Mouse (Mus musculus) kidney, postnatal 0 days (tissue): ENCODE measurements at regions not wholly inside any gene's neighbourhood (a gene's known extent, or its start where the extent isn't known, plus 50 kb on each side); places are given as distances from the start of the nearest gene placed in this dataset.
"Not testable (repeated sequence)": the region's sequence is repeated elsewhere in the genome, so short reads cannot be mapped to it uniquely, and the experiment has no call there.

Experiments
- ATAC-seq: fragments of 200-750 bp; cut with Nextera tagmentation; replicated peaks from 2 replicates; pipeline ENCODE4 v1.8.0; 2017; ENCODE audit warnings: low read depth, moderate number of reproducible peaks, moderate TSS enrichment, moderate library complexity; ENCODE audit not compliant: low FRiP score
- DNase-seq: peaks from one replicate; pipeline ENCODE4 v3.0.0-alpha.2; 2016; ENCODE audit warnings: low spot score
- H3K27ac ChIP-seq: fragments of 300-500 bp; sonication (generic); 2 replicates; pipeline ENCODE4 v1.5.1; 2014; ENCODE audit warnings: mild to moderate bottlenecking
- H3K27me3 ChIP-seq: fragments of 300-500 bp; sonication (generic); 2 replicates; pipeline ENCODE4 v1.6.1; 2014; ENCODE audit warnings: low read length, mixed read lengths; ENCODE audit not compliant: insufficient read depth
- H3K36me3 ChIP-seq: fragments of 300-500 bp; sonication (generic); 2 replicates; pipeline ENCODE4 v1.6.1; 2014; ENCODE audit warnings: low read length, mixed read lengths; ENCODE audit not compliant: insufficient read depth
- H3K4me1 ChIP-seq: fragments of 300-500 bp; sonication (generic); replicated peaks from 2 replicates; pipeline ENCODE4 v1.6.1; 2014; ENCODE audit warnings: antibody characterized with exemption, low read length, mixed read lengths; ENCODE audit not compliant: insufficient read depth
- H3K4me2 ChIP-seq: fragments of 300-500 bp; sonication (generic); 2 replicates; pipeline ENCODE4 v1.6.1; 2014; ENCODE audit warnings: mild to moderate bottlenecking, low read length, moderate library complexity, mixed read lengths
- H3K4me3 ChIP-seq: fragments of 300-500 bp; sonication (generic); replicated peaks from 2 replicates; pipeline ENCODE4 v1.5.1; 2014; ENCODE audit warnings: low read depth, low read length
- H3K9ac ChIP-seq: fragments of 300-500 bp; sonication (generic); 2 replicates; pipeline ENCODE4 v1.6.1; 2014; ENCODE audit warnings: low read depth, low read length
- H3K9me3 ChIP-seq: fragments of 300-500 bp; sonication (generic); replicated peaks from 2 replicates; pipeline ENCODE4 v1.6.1; 2016; ENCODE audit warnings: low read length, inconsistent platforms, mixed read lengths
- CTCF ChIP-seq: IDR thresholded peaks from 2 replicates; pipeline ENCODE4 v1.5.1; 2016; ENCODE audit warnings: antibody characterized with exemption, low read depth, mild to moderate bottlenecking, moderate library complexity
- WGBS: fragments of 180-500 bp; shearing (Covaris S2); extraction: QIAGEN DNeasy Blood & Tissue Kit; methylation state at CpG from one replicate; pipeline ENCODE4 v1.1.7; 2014; 5-methylcytosine and 5-hydroxymethylcytosine counted together

GRCm38 (mm10) chr1:157622156-157622555, 115.6 kb downstream of the Sec16b start:
- not testable (repeated sequence) for H3K4me2 ChIP-seq, H3K4me3 ChIP-seq, DNase-seq, H3K4me1 ChIP-seq, H3K9ac ChIP-seq, ATAC-seq, H3K27ac ChIP-seq, H3K9me3 ChIP-seq, H3K36me3 ChIP-seq, H3K27me3 ChIP-seq
- WGBS, result 95% methylated on average over 16 of the region's 16 CpGs

GRCm38 (mm10) chr1:157632586-157632985, 126.1 kb downstream of the Sec16b start:
- TF ChIP-seq CTCF, result no peak
- whole genome bisulfite sequencing, result 62% methylated on average over 3 of the region's 3 CpGs
- no peaks in the 10 kb centered on the region for H3K27me3 ChIP-seq

GRCm38 (mm10) chr1:157633470-157633869, 126.9 kb downstream of the Sec16b start:
- DNase-seq (no peak), ATAC-seq (no peak)
- no peak overlapping the region for H3K4me3 ChIP-seq
- H3K27me3 ChIP-seq, result no peaks in the 10 kb centered on the region
- H3K4me1 ChIP-seq, result no peaks in the 10 kb centered on the region
- WGBS, result 79% methylated on average over 6 of the region's 6 CpGs
- no peak overlapping the region for H3K4me2 ChIP-seq
- H3K9ac ChIP-seq, result no peak overlapping the region
- H3K27ac ChIP-seq, result no peak overlapping the region
- no peaks in the 10 kb centered on the region for H3K36me3 ChIP-seq
- no peaks in the 10 kb centered on the region for H3K9me3 ChIP-seq
- no peak for TF ChIP-seq CTCF

More at GRCm38 (mm10) chr1:157632586-157632985, 126.1 kb downstream of the Sec16b start:
- H3K36me3 ChIP-seq, result no peaks in the 10 kb centered on the region
- DNase-seq (no peak), ATAC-seq (no peak)
- H3K27ac ChIP-seq, result no peak overlapping the region
- no peak overlapping the region for H3K4me2 ChIP-seq
- no peak overlapping the region for H3K9ac ChIP-seq
- H3K4me3 ChIP-seq, result no peak overlapping the region
- no peaks in the 10 kb centered on the region for H3K9me3 ChIP-seq
- no peaks in the 10 kb centered on the region for H3K4me1 ChIP-seq

- 86% methylated on average over 6 of the region's 6 CpGs for WGBS
- H3K36me3 ChIP-seq, result no peaks in the 10 kb centered on the region
- H3K4me2 ChIP-seq, result no peak overlapping the region
- H3K9me3 ChIP-seq, result no peaks in the 10 kb centered on the region
- no peaks in the 10 kb centered on the region for H3K4me1 ChIP-seq
- H3K27me3 ChIP-seq, result no peaks in the 10 kb centered on the region
- TF ChIP-seq CTCF, result no peak
- no peak for DNase-seq
- no peak for ATAC-seq
- no peak overlapping the region for H3K9ac ChIP-seq
- no peak overlapping the region for H3K4me3 ChIP-seq
- H3K27ac ChIP-seq, result no peak overlapping the region
These were observed 129.2 kb downstream of the Sec16b start for GRCm38 (mm10) chr1:157635776-157636175.

- ATAC-seq (no peak), DNase-seq (no peak)
- Histone ChIP-seq H3K9me3 (no peaks in the 10 kb centered on the region), H3K4me3 (no peak overlapping the region), H3K9ac (no peak overlapping the region), H3K27ac (no peak overlapping the region), H3K4me2 (no peak overlapping the region), H3K27me3 (no peaks in the 10 kb centered on the region), H3K4me1 (no peaks in the 10 kb centered on the region), H3K36me3 (no peaks in the 10 kb centered on the region)
- TF ChIP-seq CTCF, result no peak
- WGBS, result 90% methylated on average over 6 of the region's 6 CpGs
These were observed 137.0 kb downstream of the Sec16b start for GRCm38 (mm10) chr1:157643524-157643923.

- WGBS, result 36% methylated on average over 8 of the region's 8 CpGs
- ATAC-seq, result no peak
- H3K4me1 ChIP-seq, result no peaks in the 10 kb centered on the region
- H3K27me3 ChIP-seq, result no peaks in the 10 kb centered on the region
- H3K27ac ChIP-seq, result no peak overlapping the region
- no peak for TF ChIP-seq CTCF
- peak; percentile 10 for DNase-seq
- no peak overlapping the region for H3K4me2 ChIP-seq
- H3K4me3 ChIP-seq, result no peak overlapping the region
- H3K9ac ChIP-seq, result no peak overlapping the region
- H3K9me3 ChIP-seq, result no peaks in the 10 kb centered on the region
- H3K36me3 ChIP-seq, result no peaks in the 10 kb centered on the region
These were observed 139.3 kb downstream of the Sec16b start for GRCm38 (mm10) chr1:157645682-157646421.

GRCm38 (mm10) chr1:157655446-157655845, 148.9 kb downstream of the Sec16b start:
- Histone ChIP-seq H3K4me2 (no peak overlapping the region), H3K4me1 (no peaks in the 10 kb centered on the region), H3K27ac (no peak overlapping the region), H3K4me3 (no peak overlapping the region), H3K9me3 (no peaks in the 10 kb centered on the region), H3K27me3 (no peaks in the 10 kb centered on the region), H3K36me3 (no peaks in the 10 kb centered on the region), H3K9ac (no peak overlapping the region)
- ATAC-seq (no peak), DNase-seq (no peak)
- 82% methylated on average over 4 of the region's 4 CpGs for WGBS
- no peak for TF ChIP-seq CTCF
